Mouse (Mus musculus) brain, adult 2 months (tissue): ENCODE measurements around the gene Zfp974.
"Not testable (repeated sequence)": the region's sequence is repeated elsewhere in the genome, so short reads cannot be mapped to it uniquely, and the experiment has no call there.

Experiments used
- DNase-seq: peaks from one replicate; pipeline ENCODE4 v3.0.0; 2011; ENCODE audit warnings: low read depth, low spot score

Gene Zfp974

DNA sequence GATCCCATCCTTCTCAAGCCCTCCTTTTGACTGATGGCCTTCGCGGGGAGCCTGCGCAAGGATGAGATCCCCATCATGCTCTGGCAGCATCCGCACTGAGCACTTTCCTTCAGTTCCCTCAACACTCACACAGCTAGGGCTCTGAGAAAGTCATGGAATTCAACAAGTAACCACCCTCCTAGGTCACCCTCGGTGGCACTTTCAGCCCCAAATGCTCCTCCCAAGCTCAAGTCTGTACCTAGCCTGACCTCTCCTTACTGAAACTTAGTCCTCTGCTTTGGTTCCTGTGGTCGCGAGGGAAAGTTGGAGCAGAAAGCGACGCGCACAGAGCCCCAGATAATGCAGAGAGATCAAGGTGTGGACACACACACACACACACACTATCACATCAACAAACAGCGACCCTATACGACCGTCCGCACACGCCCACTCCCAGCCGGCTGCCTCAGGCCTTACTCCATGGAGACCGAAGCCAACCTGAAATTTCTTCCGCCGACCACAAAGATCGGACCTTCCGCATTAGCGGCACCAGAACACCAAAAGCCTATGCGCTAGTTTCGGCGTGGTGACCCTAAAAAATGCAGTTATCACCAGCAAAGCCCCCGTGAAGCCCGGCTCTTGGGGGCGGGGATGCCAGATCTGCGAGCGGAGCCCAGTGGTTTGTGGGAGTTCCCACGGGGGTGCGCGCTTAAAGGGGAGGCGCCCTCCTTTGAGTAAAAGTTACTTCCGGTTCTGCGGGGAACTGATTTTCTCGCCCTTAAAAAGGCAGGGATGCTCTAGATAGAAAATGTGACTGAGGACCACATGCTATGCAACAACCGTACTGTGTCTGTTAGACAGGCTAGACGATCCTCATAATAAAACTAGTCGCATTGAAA is at the start of gene Zfp974:
Zfp974 (minus strand) TSS at position 643 of the 878 bp plus-strand sequence.
- DNase-seq = peak; percentile 91

DNA sequence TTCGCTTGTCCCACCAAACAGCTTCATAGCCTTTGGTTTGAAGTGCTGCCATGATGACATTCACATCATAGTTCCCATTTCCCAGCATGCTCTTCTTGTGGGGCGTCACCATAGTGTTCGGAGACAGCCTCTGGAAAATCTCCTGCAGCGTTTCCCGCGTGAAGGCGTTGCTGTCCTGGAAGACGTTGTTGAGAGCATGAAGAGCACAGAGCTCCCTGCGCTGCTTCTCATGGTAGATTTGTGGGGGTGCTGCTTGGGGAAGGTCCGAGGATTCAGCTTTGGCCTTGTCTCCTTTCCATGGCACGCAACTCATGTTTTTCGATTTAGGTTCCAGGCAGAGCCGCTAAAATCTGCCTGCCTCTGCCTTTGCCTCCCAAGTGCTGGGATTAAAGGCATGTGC is 20.2 kb upstream of the Zfp974 start:
- not testable (repeated sequence) for DNase-seq

DNA sequence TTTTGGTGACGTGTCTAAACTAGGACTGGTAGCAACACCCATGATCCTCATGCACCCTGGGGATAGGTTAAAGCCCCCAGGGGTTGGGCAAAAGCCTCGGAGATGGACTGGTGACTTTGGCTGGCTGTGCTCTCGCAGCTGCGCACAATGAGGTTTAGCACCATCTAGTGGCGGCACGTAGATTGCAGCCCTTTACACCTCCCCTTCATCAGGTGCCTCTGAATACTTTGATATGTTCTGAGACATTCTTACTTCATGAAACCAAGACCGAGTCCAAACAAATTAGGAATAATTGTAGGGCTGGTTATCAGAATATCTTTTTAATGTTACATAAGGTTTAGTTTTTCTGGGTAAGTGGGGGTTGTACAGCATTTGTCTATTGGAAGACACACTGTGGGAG is 12.6 kb upstream of the Zfp974 start:
- not testable (repeated sequence) for DNase-seq

DNA sequence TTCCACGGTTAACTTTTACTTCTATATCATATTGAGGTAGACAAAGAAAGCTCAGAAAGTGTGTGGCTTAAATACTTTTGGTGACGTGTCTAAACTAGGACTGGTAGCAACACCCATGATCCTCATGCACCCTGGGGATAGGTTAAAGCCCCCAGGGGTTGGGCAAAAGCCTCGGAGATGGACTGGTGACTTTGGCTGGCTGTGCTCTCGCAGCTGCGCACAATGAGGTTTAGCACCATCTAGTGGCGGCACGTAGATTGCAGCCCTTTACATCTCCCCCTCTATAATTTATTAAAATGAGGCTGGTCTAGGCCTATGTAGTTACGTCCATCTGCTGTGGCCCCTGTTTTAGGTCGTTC is 4.5 kb upstream of the Zfp974 start:
- not testable (repeated sequence) for DNase-seq

DNA sequence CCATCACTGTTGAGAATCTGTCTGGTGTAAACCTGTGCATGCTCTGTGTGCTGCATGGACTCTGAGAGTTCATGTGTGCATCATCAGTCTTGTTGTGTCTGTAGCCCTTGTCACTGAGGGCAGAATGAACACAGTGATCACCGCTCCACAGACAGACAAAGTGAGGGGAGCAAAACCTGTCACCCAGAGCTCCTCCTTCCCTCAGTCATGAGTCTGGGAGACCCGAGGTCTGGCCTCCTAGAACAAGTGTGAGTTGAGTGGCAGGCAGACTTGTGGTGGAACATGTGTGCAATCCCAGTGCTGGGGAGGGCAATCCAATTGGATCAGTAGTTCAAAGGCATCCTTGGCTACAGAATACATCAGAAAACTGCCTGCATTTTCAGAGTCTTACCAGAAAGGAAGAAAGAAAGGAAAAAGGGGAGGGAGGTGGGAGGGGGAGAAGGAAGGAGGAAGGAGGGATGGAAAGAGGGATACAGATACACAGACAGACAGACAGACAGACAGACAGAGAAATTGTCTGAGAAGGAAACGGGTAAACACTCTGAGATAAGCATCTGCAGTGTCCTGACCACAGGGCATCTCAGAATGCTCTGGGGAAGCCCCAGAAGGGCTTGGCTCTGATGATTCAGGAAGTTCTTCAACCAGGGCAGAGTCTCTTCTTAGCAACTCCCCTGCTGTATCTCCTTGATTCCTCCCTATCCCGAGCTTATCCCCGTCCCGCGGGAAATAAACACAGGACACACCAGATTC is 4.0 kb upstream of the Zfp974 start:
- peak; percentile 6 for DNase-seq

DNA sequence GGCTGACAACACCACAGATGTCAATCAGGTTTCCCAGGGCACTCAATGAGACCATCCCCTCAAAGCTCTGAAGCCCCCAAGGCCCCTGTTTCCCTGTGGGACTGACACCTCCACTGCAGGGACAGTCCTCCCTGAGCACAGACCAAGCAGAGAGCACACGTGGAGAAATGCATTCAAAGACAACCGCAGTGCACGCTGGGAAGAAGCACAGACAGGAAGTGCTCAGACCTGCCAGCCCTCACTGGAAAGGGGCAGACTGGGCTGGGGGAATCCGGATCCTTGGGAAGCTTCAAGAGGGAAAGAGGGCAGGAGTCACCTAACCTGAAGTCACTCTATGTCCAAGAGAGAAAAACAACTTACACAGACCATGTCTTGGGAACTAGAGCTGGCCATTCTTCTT is 2.2 kb downstream of the Zfp974 start:
- DNase-seq = not testable (repeated sequence)

DNA sequence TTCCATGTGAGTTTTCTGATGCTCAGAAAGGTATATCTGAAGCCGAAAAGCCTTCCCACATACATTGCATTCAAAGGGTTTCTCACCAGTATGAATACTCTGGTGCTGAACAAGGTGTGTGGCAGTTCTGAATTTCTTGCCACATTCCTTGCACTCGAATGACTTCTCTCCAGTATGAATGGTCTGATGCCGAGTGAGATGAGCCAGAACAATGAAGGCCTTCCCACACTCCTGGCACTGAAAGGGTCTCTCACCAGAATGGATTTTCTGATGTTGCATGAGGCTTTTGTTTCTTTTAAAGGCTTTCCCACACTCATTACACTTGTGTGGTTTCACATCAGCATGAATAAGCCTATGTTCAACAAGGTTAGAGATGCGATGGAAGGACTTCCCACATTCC is 18.3 kb downstream of the Zfp974 start:
- DNase-seq = not testable (repeated sequence)

DNA sequence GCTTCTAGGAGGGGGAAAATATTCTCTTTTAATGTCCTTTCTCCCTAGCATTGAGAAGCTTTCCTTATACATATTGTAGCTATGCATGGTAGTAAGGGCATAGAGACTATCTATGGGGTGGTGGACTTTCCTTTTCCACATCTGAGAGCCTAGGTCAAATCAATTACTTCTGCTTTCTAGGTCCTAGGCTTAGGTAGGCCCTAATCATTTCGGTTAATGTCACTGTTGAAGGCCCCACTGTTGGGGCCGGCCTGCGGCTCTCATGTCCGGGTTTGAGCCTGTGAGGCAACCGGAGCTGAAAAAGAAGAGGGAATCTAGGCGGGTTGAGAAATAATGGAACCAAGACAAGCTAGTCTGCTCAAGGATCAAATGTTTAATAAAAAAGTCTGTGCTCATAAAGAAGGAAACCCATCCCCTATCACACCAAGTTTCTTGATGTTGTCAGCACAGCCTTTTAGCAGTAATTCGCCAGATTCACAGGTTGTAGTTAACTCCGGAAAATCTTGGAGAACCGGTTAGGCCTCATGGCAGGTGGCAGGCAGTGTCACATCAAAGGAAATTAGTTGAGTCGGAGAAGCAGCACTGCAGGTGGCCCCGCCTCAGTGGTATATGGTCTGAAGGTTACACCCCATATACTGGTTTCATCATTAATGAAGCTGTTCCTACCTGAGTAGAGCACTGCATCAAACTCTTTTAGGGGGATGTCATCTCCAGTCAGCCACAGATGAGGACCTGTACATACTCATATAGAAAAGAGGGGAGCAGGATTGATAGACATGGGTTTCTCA is 24.0 kb downstream of the Zfp974 start:
- DNase-seq = no peak

DNA sequence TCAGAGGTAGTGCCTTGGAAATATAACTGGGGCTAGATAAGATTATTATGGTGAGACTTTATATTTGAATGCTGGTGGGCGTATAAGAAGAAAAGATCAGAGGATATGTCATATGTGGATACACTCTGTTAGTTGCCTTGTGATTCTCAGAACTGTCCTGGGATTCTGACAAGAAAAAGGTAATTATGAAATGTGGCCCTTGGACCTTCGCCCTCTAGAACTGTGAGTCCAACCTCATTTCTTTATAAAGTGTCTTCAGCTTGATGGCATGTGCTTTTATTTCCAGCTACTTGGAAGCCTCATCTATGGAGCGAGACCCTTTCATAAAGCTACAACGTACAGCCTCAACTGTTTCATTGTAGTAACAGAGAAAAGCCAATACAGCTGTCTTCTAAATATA is 28.7 kb downstream of the Zfp974 start:
- DNase-seq = no peak

DNA sequence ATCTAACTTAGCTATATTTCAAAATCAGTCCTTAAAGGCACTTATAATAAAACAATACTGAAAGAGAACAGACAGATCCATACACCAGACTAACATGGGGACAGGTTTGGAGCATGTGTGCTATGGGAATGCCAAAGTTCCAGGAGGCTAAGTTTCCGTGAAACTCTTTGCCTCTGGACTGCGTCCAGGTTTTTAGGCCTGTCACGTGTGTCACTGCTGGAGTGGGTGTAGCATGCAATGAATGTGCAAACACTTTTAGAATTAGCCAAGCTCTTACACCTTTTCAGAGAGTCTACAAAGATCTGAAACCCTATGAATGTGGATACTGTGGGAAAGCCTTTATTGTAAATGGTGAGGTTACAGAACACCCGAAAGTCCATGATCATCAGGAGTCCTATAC is 47.5 kb downstream of the Zfp974 start:
- DNase-seq = no peak

DNA sequence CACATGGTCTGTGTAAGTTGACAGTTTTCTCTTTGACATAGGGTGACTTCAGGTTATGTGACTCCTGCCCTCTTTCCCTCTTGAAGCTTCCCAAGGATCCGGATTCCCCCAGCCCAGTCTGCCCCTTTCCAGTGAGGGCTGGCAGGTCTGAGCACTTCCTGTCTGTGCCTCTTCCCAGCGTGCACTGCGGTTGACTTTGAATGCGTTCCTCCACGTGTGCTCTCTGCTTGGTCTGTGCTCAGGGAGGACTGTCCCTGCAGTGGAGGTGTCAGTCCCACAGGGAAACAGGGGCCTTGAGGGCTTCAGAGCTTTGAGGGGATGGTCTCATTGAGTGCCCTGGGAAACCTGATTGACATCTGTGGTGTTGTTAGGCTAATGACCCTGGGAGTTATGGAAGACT is 66.7 kb downstream of the Zfp974 start:
- not testable (repeated sequence) for DNase-seq

DNA sequence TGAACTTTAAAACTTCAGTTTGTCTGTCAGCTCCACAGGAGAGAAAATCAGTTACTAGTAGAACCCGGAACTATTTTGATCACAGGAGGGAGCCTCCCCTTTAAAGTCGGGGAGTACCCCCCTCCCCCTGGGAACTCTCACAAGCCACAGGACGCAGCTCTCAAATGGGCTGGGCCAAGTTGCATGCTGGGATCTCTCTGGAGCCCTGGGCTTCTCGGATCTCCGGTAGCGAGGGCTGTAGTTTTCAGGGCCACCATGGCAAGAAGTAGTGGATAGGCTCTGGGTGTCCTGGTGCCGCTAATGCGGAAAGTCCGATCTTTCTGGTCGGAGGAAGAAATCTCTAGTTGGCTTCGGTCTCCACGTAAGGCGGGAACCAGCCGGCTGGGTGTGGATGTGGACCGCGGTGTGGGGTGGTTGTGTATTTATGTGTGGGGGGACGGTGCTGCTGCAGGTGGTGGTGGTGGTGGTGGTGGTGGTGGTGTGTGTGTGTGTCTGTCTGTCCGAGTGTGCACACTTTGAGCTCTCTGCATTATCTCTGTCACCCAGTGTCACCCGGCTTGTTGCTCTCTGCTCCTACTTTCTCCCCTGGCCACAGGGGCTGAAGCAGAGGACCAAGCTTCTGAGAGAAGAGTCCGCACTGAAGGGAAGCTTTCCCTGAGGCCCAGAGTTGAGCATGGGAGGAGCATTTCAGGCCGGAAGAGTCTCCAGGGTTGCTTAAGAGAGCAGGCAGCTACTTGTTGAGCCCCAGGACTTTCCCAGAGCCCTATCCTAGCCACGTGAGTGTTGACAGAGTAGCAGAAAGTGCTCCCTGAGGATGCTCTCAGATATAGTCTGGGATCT is 68.6 kb downstream of the Zfp974 start:
- DNase-seq = peak; percentile 71

DNA sequence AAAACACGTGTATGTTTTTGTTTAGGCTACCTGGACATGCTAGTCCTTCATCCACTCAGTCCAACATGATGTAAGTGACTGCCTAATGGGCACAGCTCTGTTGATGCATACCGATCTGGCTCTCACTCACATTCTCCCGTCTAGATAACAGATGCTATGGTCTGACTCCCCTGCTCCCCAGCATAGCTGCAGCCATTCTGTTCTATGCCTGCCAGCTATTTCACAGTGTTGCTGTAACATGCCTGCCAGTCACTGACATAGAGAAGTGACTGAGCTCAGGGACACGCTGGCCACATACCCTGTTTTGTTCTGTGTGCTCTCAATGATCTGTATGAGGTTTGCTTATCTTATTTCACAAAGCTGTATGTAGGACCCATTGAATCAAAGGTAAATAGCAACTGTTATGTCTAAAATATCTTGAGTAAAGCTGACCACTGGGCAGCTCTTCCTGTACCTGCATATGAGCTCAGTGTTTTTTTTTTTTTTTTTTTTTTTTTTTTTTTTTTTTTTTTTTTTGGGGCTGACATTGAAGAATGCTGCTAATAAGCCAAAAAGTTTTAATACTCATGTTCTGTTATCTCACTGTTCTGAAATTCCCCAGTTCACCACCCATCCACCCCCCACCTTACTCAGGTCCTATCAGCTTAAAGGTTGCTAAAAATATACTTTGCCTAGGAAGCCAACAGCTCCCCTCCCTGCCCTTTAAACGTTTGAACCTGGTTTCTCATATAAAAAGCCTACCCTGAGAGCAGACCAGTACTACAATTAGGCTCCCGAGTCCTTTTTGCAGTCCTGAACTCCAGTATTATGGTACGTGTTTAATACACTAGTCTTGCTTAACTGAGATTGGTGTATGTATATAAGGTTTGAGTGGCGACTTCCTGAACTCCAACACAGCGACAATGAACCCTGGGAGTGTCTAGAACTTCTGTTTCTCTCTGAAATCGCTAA is 69.7 kb downstream of the Zfp974 start:
- DNase-seq = peak; percentile 55
